Mouse (Mus musculus) stomach, postnatal 0 days (tissue): ENCODE results near the gene Rprd2.

ENCODE experiments used
- CTCF ChIP-seq: IDR thresholded peaks from 2 replicates; pipeline ENCODE4 v1.5.1; 2016; ENCODE audit warnings: antibody characterized with exemption, low read depth, mild to moderate bottlenecking, moderate library complexity
- EP300 ChIP-seq: optimal IDR thresholded peaks from 2 replicates; pipeline ENCODE3; 2016; ENCODE audit warnings: antibody characterized with exemption

GRCm38 (mm10) chr3:95731802-95732201, 86.9 kb downstream of the Rprd2 start:
- TF ChIP-seq CTCF (peak; percentile 54), EP300 (no peak)
